Mouse (Mus musculus) heart, adult 2 months (tissue): ENCODE data around the gene Lrrc8b. TPM values are rescaled to one million over a fixed set of nuclear protein-coding genes. Genes with fewer than 3 reads are reported as not detected.

Experiments used
- DNase-seq, 2 experiments: peaks; one replicate each; pipeline ENCODE4 v3.0.0; 2021
- H3K27ac ChIP-seq: fragments of 200-600 bp; 2 replicates; pipeline ENCODE4 v1.8.1; 2022
- H3K27me3 ChIP-seq: fragments of 200-500 bp; 2 replicates; pipeline ENCODE4 v1.6.1; 2012; ENCODE audit warnings: mild to moderate bottlenecking, low read length, inconsistent platforms, mixed read lengths; ENCODE audit not compliant: control insufficient read depth, insufficient read depth
- H3K36me3 ChIP-seq: fragments of 200-500 bp; 2 replicates; pipeline ENCODE4 v1.6.1; 2012; ENCODE audit warnings: low read length, inconsistent platforms; ENCODE audit not compliant: control insufficient read depth, insufficient read depth
- H3K4me1 ChIP-seq: fragments of 200-500 bp; 2 replicates; pipeline ENCODE4 v1.6.1; 2011; ENCODE audit warnings: low read length; ENCODE audit not compliant: control insufficient read depth, insufficient read depth
- H3K4me3 ChIP-seq: fragments of 200-600 bp; 2 replicates; pipeline ENCODE4 v1.8.1; 2022
- H3K79me2 ChIP-seq: fragments of 200-500 bp; replicated peaks from 2 replicates; pipeline ENCODE4 v1.6.1; 2012; ENCODE audit warnings: mild to moderate bottlenecking, inconsistent platforms, low read length, moderate library complexity, mixed read lengths; ENCODE audit not compliant: control insufficient read depth, insufficient read depth
- H3K9ac ChIP-seq: fragments of 200-500 bp; 2 replicates; pipeline ENCODE4 v1.6.1; 2012; ENCODE audit warnings: low read depth, mild to moderate bottlenecking, control low read depth, inconsistent platforms, low read length, mixed read lengths
- CTCF ChIP-seq: fragments of 200-600 bp; IDR thresholded peaks from 2 replicates; pipeline ENCODE4 v1.8.1; 2022; ENCODE audit warnings: antibody characterized with exemption, mild to moderate bottlenecking, moderate library complexity
- EP300 ChIP-seq: fragments of 200-500 bp; IDR thresholded peaks from 2 replicates; pipeline ENCODE4 v1.6.1; 2011; ENCODE audit warnings: low read depth, low read length, control low read depth; ENCODE audit not compliant: insufficient read depth
- POLR2A ChIP-seq: fragments of 200-500 bp; IDR thresholded peaks from 2 replicates; pipeline ENCODE4 v1.6.1; 2011; ENCODE audit warnings: mild to moderate bottlenecking, low read depth, low read length, control low read depth; ENCODE audit not compliant: insufficient read depth
- WGBS: fragments of 180-500 bp; shearing (Covaris S2); methylation state at CpG from one replicate; pipeline ENCODE4 v1.1.7; 2018; 5-methylcytosine and 5-hydroxymethylcytosine counted together
- intact Hi-C: fragments of 180-260 bp; cut with DNase I; formaldehyde crosslinking; loops from one replicate; pipeline ENCODE4 v1.15.1; 2025
- polyA plus RNA-seq: library from polyadenylated mRNA; depleted of rRNA; stranded (reverse); fragments of >200 nt; gene quantifications from 2 replicates; pipeline ENCODE4 v1.2.3, GENCODE M21; 2012
- total RNA-seq, 2 experiments: library from RNA; stranded (reverse); gene quantifications; 2 replicates each; pipeline ENCODE4 v1.2.3; 2021

Lrrc8b gene
- total and polyA plus RNA-seq, 3 experiments = 2.9 to 5.0 (median 4.4) TPM

- no peaks in the 10 kb centered on the region for H3K27me3 ChIP-seq
- intact Hi-C loops = no loop called here
- H3K4me1 ChIP-seq = no peaks in the 10 kb centered on the region
- no peak for TF ChIP-seq POLR2A
- 94% methylated on average over 3 of the region's 3 CpGs for WGBS
- H3K36me3 ChIP-seq = no peaks in the 10 kb centered on the region
- H3K27ac ChIP-seq = no peak overlapping the region
- no peak overlapping the region for H3K4me3 ChIP-seq
- no peaks in the 10 kb centered on the region for H3K79me2 ChIP-seq
- no peak for DNase-seq
- H3K9ac ChIP-seq = no peak overlapping the region
Measured at GRCm38 (mm10) chr5:105501136-105501535, 85.6 kb downstream of the Lrrc8b start.

- TF ChIP-seq POLR2A = no peak
- no peak for TF ChIP-seq EP300
- no peak for TF ChIP-seq CTCF
Measured at GRCm38 (mm10) chr5:105508813-105509212, 93.2 kb downstream of the Lrrc8b start.

GRCm38 (mm10) chr5:105512297-105512696, 96.7 kb downstream of the Lrrc8b start:
- no peak for DNase-seq
- Histone ChIP-seq H3K27me3 (no peaks in the 10 kb centered on the region), H3K4me3 (no peak overlapping the region), H3K79me2 (no peaks in the 10 kb centered on the region), H3K27ac (no peak overlapping the region), H3K9ac (no peak overlapping the region), H3K36me3 (no peaks in the 10 kb centered on the region), H3K4me1 (no peaks in the 10 kb centered on the region)
- TF ChIP-seq CTCF = no peak
- TF ChIP-seq POLR2A = no peak
- no peak for TF ChIP-seq EP300
- intact Hi-C loops = no loop called here
- WGBS = 58% methylated on average over 4 of the region's 4 CpGs

More at GRCm38 (mm10) chr5:105508813-105509212, 93.2 kb downstream of the Lrrc8b start:
- no peak for DNase-seq
- H3K27me3 ChIP-seq = no peaks in the 10 kb centered on the region
- 95% methylated on average over 6 of the region's 6 CpGs for WGBS
- no peaks in the 10 kb centered on the region for H3K4me1 ChIP-seq
- no peak overlapping the region for H3K9ac ChIP-seq
- H3K4me3 ChIP-seq = no peak overlapping the region
- H3K27ac ChIP-seq = no peak overlapping the region
- intact Hi-C loops = no loop called here
- no peaks in the 10 kb centered on the region for H3K36me3 ChIP-seq
- H3K79me2 ChIP-seq = no peaks in the 10 kb centered on the region

- H3K79me2 ChIP-seq = peaks cover under 1% of the 10 kb centered on the region; the same call in 1 of the 2 replicates
- H3K9ac ChIP-seq = no peak overlapping the region
- TF ChIP-seq POLR2A (no peak), CTCF (no peak)
- intact Hi-C loops = loop anchor here (5.0 kb wide), 2 partner anchors 108 to 362 kb away; partner anchors contain the start of gene Zfp326
- no peaks in the 10 kb centered on the region for H3K27me3 ChIP-seq
- 88% methylated on average over 6 of the region's 6 CpGs for WGBS
- peaks cover 3% of the 10 kb centered on the region; the same call in 1 of the 2 replicates for H3K4me1 ChIP-seq
- no peak overlapping the region for H3K27ac ChIP-seq
- H3K36me3 ChIP-seq = no peaks in the 10 kb centered on the region
- DNase-seq = no peak
- no peak overlapping the region for H3K4me3 ChIP-seq
Measured at GRCm38 (mm10) chr5:105515532-105515931, 100.0 kb downstream of the Lrrc8b start.

GRCm38 (mm10) chr5:105516290-105516689, 100.7 kb downstream of the Lrrc8b start:
- Histone ChIP-seq H3K4me1 (peaks cover 3% of the 10 kb centered on the region; the same call in 1 of the 2 replicates), H3K9ac (no peak overlapping the region), H3K36me3 (peaks cover 3% of the 10 kb centered on the region; the same call in 1 of the 2 replicates), H3K27me3 (no peaks in the 10 kb centered on the region), H3K4me3 (no peak overlapping the region), H3K27ac (no peak overlapping the region), H3K79me2 (peaks cover 1% of the 10 kb centered on the region; the same call in 1 of the 2 replicates)
- whole genome bisulfite sequencing = 75% methylated on average over 3 of the region's 3 CpGs
- intact Hi-C loops = loop anchor here (2.0 to 5.0 kb wide), 3 partner anchors 21 to 361 kb away; partner anchors contain the start of gene Zfp326
- TF ChIP-seq EP300 (no peak), CTCF (no peak), POLR2A (no peak)
- no peak for DNase-seq

- Histone ChIP-seq H3K27me3 (no peaks in the 10 kb centered on the region), H3K9ac (peak overlapping the region; percentile 99), H3K27ac (no peak overlapping the region), H3K79me2 (peaks cover 1% of the 10 kb centered on the region; the same call in 1 of the 2 replicates), H3K4me3 (no peak overlapping the region), H3K36me3 (peaks cover 13% of the 10 kb centered on the region), H3K4me1 (peaks cover 8% of the 10 kb centered on the region)
- TF ChIP-seq CTCF (no peak), POLR2A (no peak), EP300 (no peak)
- no peak for DNase-seq
- intact Hi-C loops = loop anchor here (2.0 to 5.0 kb wide), 3 partner anchors 23 to 359 kb away; partner anchors contain the start of gene Zfp326
- 14% methylated on average over 7 of the region's 7 CpGs for WGBS
Measured at GRCm38 (mm10) chr5:105517992-105518625, 102.5 kb downstream of the Lrrc8b start.
